Mouse (Mus musculus) hindbrain, embryonic 14.5 days (tissue): Measurements from ENCODE around the gene Kcnj15. TPM values are rescaled to one million over a fixed set of nuclear protein-coding genes. Genes with fewer than 3 reads are reported as not detected.
A peak's percentile ranks its signal among the peaks of the same experiment; 100 is the strongest.

ENCODE experiments used
- ATAC-seq: fragments of 200-750 bp; cut with Nextera tagmentation; 2 replicates; pipeline ENCODE4 v1.8.0; 2017; ENCODE audit warnings: moderate number of reproducible peaks, mild to moderate bottlenecking, moderate TSS enrichment, moderate library complexity; ENCODE audit not compliant: low FRiP score
- DNase-seq: peaks from one replicate; pipeline ENCODE4 v3.0.0-alpha.2; 2015; ENCODE audit warnings: low spot score
- H3K27ac ChIP-seq: fragments of 300-500 bp; sonication (generic); 2 replicates; pipeline ENCODE4 v1.5.1; 2014; ENCODE audit warnings: mild to moderate bottlenecking, moderate library complexity
- H3K27me3 ChIP-seq: fragments of 300-500 bp; sonication (generic); 2 replicates; pipeline ENCODE4 v1.6.1; 2014; ENCODE audit warnings: mild to moderate bottlenecking, low read length, mixed read lengths; ENCODE audit not compliant: control insufficient read depth, insufficient read depth
- H3K36me3 ChIP-seq: fragments of 300-500 bp; sonication (generic); replicated peaks from 2 replicates; pipeline ENCODE4 v1.6.1; 2014; ENCODE audit not compliant: control insufficient read depth, insufficient read depth
- H3K4me1 ChIP-seq: fragments of 300-500 bp; sonication (generic); replicated peaks from 2 replicates; pipeline ENCODE4 v1.6.1; 2014; ENCODE audit warnings: antibody characterized with exemption, low read length, mixed read lengths; ENCODE audit not compliant: control insufficient read depth, insufficient read depth
- H3K4me2 ChIP-seq: fragments of 300-500 bp; sonication (generic); replicated peaks from 2 replicates; pipeline ENCODE4 v1.6.1; 2014; ENCODE audit warnings: mild to moderate bottlenecking, moderate library complexity
- H3K4me3 ChIP-seq: fragments of 300-500 bp; sonication (generic); replicated peaks from 2 replicates; pipeline ENCODE4 v1.5.1; 2014; ENCODE audit warnings: mild to moderate bottlenecking, low read length
- H3K9ac ChIP-seq: fragments of 300-500 bp; sonication (generic); 2 replicates; pipeline ENCODE4 v1.6.1; 2014
- H3K9me3 ChIP-seq: fragments of 300-500 bp; sonication (generic); 2 replicates; pipeline ENCODE4 v1.6.1; 2016; ENCODE audit warnings: low read length; ENCODE audit not compliant: control insufficient read depth
- WGBS: fragments of 180-500 bp; shearing (Covaris S2); extraction: QIAGEN DNeasy Blood & Tissue Kit; methylation state at CpG from one replicate; pipeline ENCODE4 v1.1.7; 2014; 5-methylcytosine and 5-hydroxymethylcytosine counted together
- polyA plus RNA-seq: library from polyadenylated mRNA; unstranded; fragments of >200 nt; fragmentation: Nextera tagmentation; extraction: Ambion mirVana; gene quantifications from 2 replicates; pipeline ENCODE4 v1.2.1, GENCODE M21; 2014

Kcnj15 gene
- polyA plus RNA-seq, 1 experiment from 2014 or later: 0.19 TPM

DNA sequence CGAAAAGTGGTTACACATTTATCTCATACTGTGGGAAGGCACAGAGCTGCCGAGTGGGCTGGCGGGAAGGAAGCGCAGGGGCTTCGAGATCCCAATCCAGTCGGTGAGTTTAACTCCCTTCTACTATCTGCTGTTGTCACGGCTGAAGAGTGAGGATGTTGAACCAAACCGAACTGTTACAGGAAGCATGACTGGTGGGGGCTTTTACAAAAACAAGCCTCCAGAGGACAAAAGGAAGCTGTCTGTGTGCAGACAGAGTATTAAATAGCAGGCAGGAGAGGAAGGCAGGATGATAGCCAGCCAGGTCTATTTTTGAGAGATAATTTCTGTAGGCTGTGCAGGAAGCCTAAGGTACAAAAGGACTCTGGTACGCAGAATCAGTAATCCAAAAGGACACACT is 46.3 kb downstream of the Kcnj15 start:
- Histone ChIP-seq H3K9ac (no peak overlapping the region), H3K27ac (no peak overlapping the region), H3K27me3 (no peaks in the 10 kb centered on the region), H3K9me3 (no peaks in the 10 kb centered on the region), H3K36me3 (no peaks in the 10 kb centered on the region), H3K4me3 (no peak overlapping the region), H3K4me2 (no peak overlapping the region), H3K4me1 (no peaks in the 10 kb centered on the region)
- no peak for DNase-seq
- ATAC-seq: no peak
- WGBS: 77% methylated on average over 9 of the region's 9 CpGs

DNA sequence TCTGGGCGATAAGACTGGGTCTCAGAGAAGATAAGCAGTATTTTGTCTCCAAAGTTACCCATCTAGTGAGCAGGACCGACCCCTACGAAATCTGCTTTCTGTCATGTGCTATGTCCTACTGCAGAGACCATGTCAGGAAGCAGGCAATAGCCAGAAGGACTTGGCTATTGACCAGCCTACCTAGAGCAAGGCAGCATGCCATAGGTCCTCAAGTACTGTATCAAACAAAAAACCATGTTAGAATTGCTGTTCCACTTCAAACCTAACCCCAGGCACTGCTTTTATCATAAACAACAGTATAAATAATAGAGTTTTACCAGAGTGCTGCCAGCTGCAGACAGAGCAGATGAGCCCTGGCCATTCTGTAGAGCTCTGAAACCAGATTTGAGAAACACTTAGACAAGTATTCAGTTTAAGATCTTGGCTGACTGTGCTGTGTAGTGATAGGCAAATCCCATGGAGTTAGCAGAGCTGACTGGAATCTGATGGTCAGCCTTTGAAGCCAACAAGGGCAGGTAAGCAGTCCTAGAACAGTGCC is 50.5 kb downstream of the Kcnj15 start:
- Histone ChIP-seq H3K27ac (no peak overlapping the region), H3K4me1 (no peaks in the 10 kb centered on the region), H3K27me3 (no peaks in the 10 kb centered on the region), H3K36me3 (no peaks in the 10 kb centered on the region), H3K9ac (no peak overlapping the region), H3K9me3 (no peaks in the 10 kb centered on the region), H3K4me3 (no peak overlapping the region), H3K4me2 (no peak overlapping the region)
- no peak for ATAC-seq
- WGBS: 89% methylated on average over 3 of the region's 3 CpGs
- DNase-seq: no peak

DNA sequence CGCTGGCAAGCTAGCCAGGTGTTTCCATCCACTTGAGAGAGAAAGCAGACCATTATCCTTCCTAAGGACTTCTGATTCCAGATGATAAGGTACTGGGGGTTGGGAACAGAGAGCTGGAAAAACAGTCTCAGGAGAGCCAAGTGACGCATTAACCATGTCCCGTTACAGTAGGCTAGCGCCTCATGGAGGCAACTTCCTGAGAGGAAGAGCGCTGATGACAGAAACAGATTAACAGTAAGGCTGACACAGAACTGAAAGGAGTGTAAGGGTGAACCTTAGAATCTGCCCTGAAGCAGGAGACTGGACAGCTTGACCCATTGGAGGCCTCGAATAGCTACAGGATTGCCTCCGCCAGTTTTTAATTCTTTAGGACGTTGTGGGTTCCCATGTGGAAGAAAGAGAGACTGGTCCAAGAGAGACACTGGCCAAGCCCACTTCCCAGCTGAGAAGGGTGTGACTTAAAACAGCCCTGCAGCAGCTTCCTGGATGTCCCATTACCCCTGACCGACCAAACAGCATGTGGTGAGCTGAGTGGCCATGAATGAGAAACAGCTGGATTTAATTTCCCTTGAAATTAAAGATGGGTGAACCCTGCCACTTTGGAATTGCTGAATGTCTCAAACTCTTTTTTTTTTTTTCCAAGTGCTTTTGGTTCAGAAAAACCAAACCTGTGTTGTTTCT is 64.7 kb downstream of the Kcnj15 start:
- WGBS: 80% methylated on average over 9 of the region's 9 CpGs
- Histone ChIP-seq H3K4me3 (no peak overlapping the region), H3K27me3 (no peaks in the 10 kb centered on the region), H3K4me2 (no peak overlapping the region), H3K9me3 (no peaks in the 10 kb centered on the region), H3K27ac (no peak overlapping the region), H3K36me3 (no peaks in the 10 kb centered on the region), H3K4me1 (no peaks in the 10 kb centered on the region), H3K9ac (no peak overlapping the region)
- ATAC-seq (no peak), DNase-seq (no peak)

DNA sequence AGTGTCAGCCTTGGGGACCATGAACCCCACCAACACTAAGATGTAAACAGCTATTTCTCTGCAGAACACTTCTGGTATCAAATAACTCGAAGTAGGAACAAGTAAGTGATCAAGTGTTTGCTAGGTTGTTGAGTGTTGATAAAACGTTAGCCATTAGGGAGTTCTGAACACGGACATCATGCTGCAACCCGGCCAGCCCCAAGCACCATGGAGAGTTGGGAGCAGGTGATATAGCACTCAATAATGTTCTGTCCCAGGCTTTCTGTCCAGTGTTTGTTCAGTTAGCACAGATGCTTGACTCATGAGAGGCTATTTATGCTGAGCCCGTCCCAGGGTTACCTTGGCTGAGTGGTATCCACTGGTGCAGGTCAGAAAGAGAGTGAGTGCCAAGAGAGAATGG is 74.8 kb downstream of the Kcnj15 start:
- Histone ChIP-seq H3K27ac (no peak overlapping the region), H3K36me3 (no peaks in the 10 kb centered on the region), H3K4me2 (no peak overlapping the region), H3K9ac (no peak overlapping the region), H3K4me3 (no peak overlapping the region), H3K4me1 (no peaks in the 10 kb centered on the region), H3K9me3 (no peaks in the 10 kb centered on the region), H3K27me3 (no peaks in the 10 kb centered on the region)
- no peak for DNase-seq
- ATAC-seq: no peak
- WGBS: 92% methylated on average over 5 of the region's 5 CpGs

GRCm38 (mm10) chr16:95340885-95341791 is 83.8 kb downstream of the Kcnj15 start:
- Histone ChIP-seq H3K4me2 (peak overlapping the region; percentile 35), H3K9ac (no peak overlapping the region; the same call in 1 of the 2 replicates), H3K27ac (peak overlapping the region; percentile 21; the same call in 1 of the 2 replicates)

GRCm38 (mm10) chr16:95342030-95342429 is 84.7 kb downstream of the Kcnj15 start:
- H3K4me3 ChIP-seq: no peak overlapping the region
- DNase-seq: no peak
- no peak overlapping the region for H3K27ac ChIP-seq
- no peaks in the 10 kb centered on the region for H3K27me3 ChIP-seq
- H3K9me3 ChIP-seq: no peaks in the 10 kb centered on the region
- no peak overlapping the region for H3K4me2 ChIP-seq
- 0 out of 2 replicates have a peak, but pooled peaks cover 5% of the 10 kb centered on the region for H3K4me1 ChIP-seq
- ATAC-seq: no peak
- WGBS: 78% methylated on average over 8 of the region's 8 CpGs
- H3K36me3 ChIP-seq: no peaks in the 10 kb centered on the region
- no peak overlapping the region for H3K9ac ChIP-seq

More at GRCm38 (mm10) chr16:95340885-95341791, 83.8 kb downstream of the Kcnj15 start:
- Histone ChIP-seq H3K27me3 (no peaks in the 10 kb centered on the region), H3K4me1 (0 out of 2 replicates have a peak, but pooled peaks cover 5% of the 10 kb centered on the region), H3K36me3 (no peaks in the 10 kb centered on the region), H3K4me3 (no peak overlapping the region), H3K9me3 (no peaks in the 10 kb centered on the region)
- DNase-seq: peak; percentile 91
- WGBS: 29% methylated on average over 28 of the region's 28 CpGs
- peak; percentile 90 for ATAC-seq

- WGBS: 69% methylated on average over 10 of the region's 10 CpGs
- Histone ChIP-seq H3K4me1 (0 out of 2 replicates have a peak, but pooled peaks cover 5% of the 10 kb centered on the region), H3K9ac (no peak overlapping the region), H3K4me2 (no peak overlapping the region), H3K9me3 (no peaks in the 10 kb centered on the region), H3K4me3 (no peak overlapping the region), H3K36me3 (no peaks in the 10 kb centered on the region), H3K27me3 (no peaks in the 10 kb centered on the region), H3K27ac (no peak overlapping the region)
- no peak for ATAC-seq
- DNase-seq: no peak
These were observed 87.6 kb downstream of the Kcnj15 start for GRCm38 (mm10) chr16:95344961-95345360.

DNA sequence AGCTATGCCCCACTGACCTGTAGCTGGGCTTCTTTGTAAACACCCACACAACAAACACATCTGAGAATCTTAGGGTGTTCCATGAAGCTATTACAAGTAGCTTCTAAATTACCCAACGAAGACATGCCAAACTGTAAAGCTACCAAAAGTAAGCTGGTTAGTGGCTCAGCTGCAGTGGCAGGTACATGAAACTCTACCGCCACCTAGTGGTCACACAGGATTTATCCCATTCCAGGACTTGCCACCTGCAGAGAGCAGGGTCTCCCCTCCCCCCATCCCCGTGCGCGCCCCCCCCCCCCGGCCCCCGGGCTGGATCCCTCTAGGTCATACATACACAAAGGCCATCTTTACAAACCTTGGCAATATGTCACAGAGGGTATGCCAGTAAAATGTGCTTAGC is 88.5 kb downstream of the Kcnj15 start:
- Histone ChIP-seq H3K27me3 (no peaks in the 10 kb centered on the region), H3K36me3 (no peaks in the 10 kb centered on the region), H3K9me3 (no peaks in the 10 kb centered on the region), H3K4me1 (0 out of 2 replicates have a peak, but pooled peaks cover 4% of the 10 kb centered on the region), H3K27ac (no peak overlapping the region), H3K9ac (no peak overlapping the region), H3K4me2 (no peak overlapping the region), H3K4me3 (no peak overlapping the region)
- 3% methylated on average over 5 of the region's 7 CpGs for WGBS
- DNase-seq (peak; percentile 91), ATAC-seq (no peak)

GRCm38 (mm10) chr16:95347202-95347601 is 89.8 kb downstream of the Kcnj15 start:
- WGBS: 9% methylated on average over 3 of the region's 3 CpGs
- peak; percentile 54; the same call in 1 of the 2 replicates for ATAC-seq
- no peaks in the 10 kb centered on the region for H3K27me3 ChIP-seq
- no peak overlapping the region for H3K4me2 ChIP-seq
- H3K36me3 ChIP-seq: no peaks in the 10 kb centered on the region
- H3K4me3 ChIP-seq: no peak overlapping the region
- no peak overlapping the region for H3K27ac ChIP-seq
- H3K9me3 ChIP-seq: no peaks in the 10 kb centered on the region
- no peaks in the 10 kb centered on the region for H3K4me1 ChIP-seq
- no peak for DNase-seq
- no peak overlapping the region for H3K9ac ChIP-seq
